11 mouse cellular contexts compared by ENCODE assay signal in genomic region chr13:51970051-51970450, GRCm38 (mm10).
DNase-seq lines count a peak whose midpoint lies in the region; ATAC-seq and TF ChIP-seq lines count a peak whose summit lies in the region.
"Had no signal": no experiment of that assay in that cellular context is flagged by ENCODE, and none has a peak within 500 bp of the region (broad histone marks: within the 10 kb centered on the region; RNA-seq: fewer than 3 reads in every experiment).

No protein-coding gene starts in this region.

- no peaks in the 10 kb centered on the region for H3K36me3 ChIP-seq in kidney, embryonic 15.5 days
- no peaks in the 10 kb centered on the region for H3K36me3 ChIP-seq in forebrain, embryonic 11.5 days (ENCODE audit: control insufficient read depth, insufficient read depth, low read length)
- no peaks in the 10 kb centered on the region for H3K36me3 ChIP-seq in midbrain, postnatal 0 days (ENCODE audit: insufficient read depth, low read length)
- H3K36me3 ChIP-seq: embryonic facial prominence, embryonic 13.5 days; hindbrain, embryonic 15.5 days had no signal

- ATAC-seq in kidney, embryonic 15.5 days (replicated peaks; ENCODE audit: low FRiP score), result peak; percentile 65
- ATAC-seq in activated CD4-positive, CD25-positive, alpha-beta regulatory T cell, adult 4 months, result peak; percentile 98
- ATAC-seq in forebrain, embryonic 11.5 days (replicated peaks; ENCODE audit: low FRiP score), result no peak
- no peak for ATAC-seq in midbrain, postnatal 0 days (ENCODE audit: low FRiP score)

- peaks cover 40% of the 10 kb centered on the region for H3K4me1 ChIP-seq in kidney, embryonic 15.5 days
- 0 out of 2 replicates have a peak, but pooled peaks cover 2% of the 10 kb centered on the region for H3K4me1 ChIP-seq in forebrain, embryonic 11.5 days (replicated peaks; ENCODE audit: control insufficient read depth, insufficient read depth, low read length)
- H3K4me1 ChIP-seq in midbrain, postnatal 0 days (ENCODE audit: insufficient read depth, low read length), result 0 out of 2 replicates have a peak, but pooled peaks cover 1% of the 10 kb centered on the region
- H3K4me1 ChIP-seq: hindbrain, embryonic 15.5 days had no signal

- no peaks in the 10 kb centered on the region for H3K27me3 ChIP-seq in kidney, embryonic 15.5 days
- no peaks in the 10 kb centered on the region for H3K27me3 ChIP-seq in forebrain, embryonic 11.5 days (ENCODE audit: control insufficient read depth, insufficient read depth, low read length)
- no peaks in the 10 kb centered on the region for H3K27me3 ChIP-seq in midbrain, postnatal 0 days (ENCODE audit: insufficient read depth, low read length)
- H3K27me3 ChIP-seq: embryonic facial prominence, embryonic 13.5 days; hindbrain, embryonic 15.5 days had no signal

- no peak for TF ChIP-seq CTCF in midbrain, postnatal 0 days (IDR thresholded peaks at IDR 0.05)

- intact Hi-C loops in left cerebral cortex, postnatal 36 days (cut with DNase I), result no loop called here

- DNase-seq in kidney, postnatal 14 days, result no peak
- DNase-seq in 416B (ENCODE audit: low read depth), result peak; percentile 98
- peak; percentile 21 to 43 for DNase-seq in left cerebral cortex, postnatal 36 days (ENCODE audit: low spot score in 2 of 2)
- DNase-seq in layer of hippocampus, adult 8-10 months (ENCODE audit: low spot score in 2 of 2), result no peak
- DNase-seq in forebrain, embryonic 11.5 days (ENCODE audit: low spot score), result no peak
- no peak for DNase-seq in midbrain, postnatal 0 days (ENCODE audit: low spot score)
- DNase-seq: lung, embryonic 14.5 days had no signal

- H3K4me2 ChIP-seq in kidney, embryonic 15.5 days, result no peak overlapping the region
- H3K4me2 ChIP-seq in forebrain, embryonic 11.5 days (ENCODE audit: low read depth, low read length, severe bottlenecking), result no peak overlapping the region
- H3K4me2 ChIP-seq in midbrain, postnatal 0 days (ENCODE audit: low read depth, low read length, poor library complexity, severe bottlenecking), result no peak overlapping the region
- H3K4me2 ChIP-seq: embryonic facial prominence, embryonic 13.5 days; hindbrain, embryonic 15.5 days; lung, embryonic 14.5 days had no signal

- H3K9ac ChIP-seq in kidney, embryonic 15.5 days, result no peak overlapping the region
- H3K9ac ChIP-seq in forebrain, embryonic 11.5 days (ENCODE audit: low read length), result no peak overlapping the region
- no peak overlapping the region for H3K9ac ChIP-seq in midbrain, postnatal 0 days (replicated peaks; ENCODE audit: low read length, poor library complexity, severe bottlenecking)
- H3K9ac ChIP-seq: embryonic facial prominence, embryonic 13.5 days; hindbrain, embryonic 15.5 days; lung, embryonic 14.5 days had no signal

- no peak overlapping the region for H3K27ac ChIP-seq in kidney, embryonic 15.5 days
- no peak overlapping the region for H3K27ac ChIP-seq in forebrain, embryonic 11.5 days (ENCODE audit: low read depth, low read length)
- no peak overlapping the region for H3K27ac ChIP-seq in midbrain, postnatal 0 days (ENCODE audit: low read depth, low read length)
- H3K27ac ChIP-seq: embryonic facial prominence, embryonic 13.5 days; hindbrain, embryonic 15.5 days had no signal

- no peak overlapping the region for H3K4me3 ChIP-seq in kidney, embryonic 15.5 days (replicated peaks)
- no peak overlapping the region for H3K4me3 ChIP-seq in forebrain, embryonic 11.5 days (ENCODE audit: low read depth, low read length)
- H3K4me3 ChIP-seq in midbrain, postnatal 0 days (ENCODE audit: low read depth, low read length), result no peak overlapping the region
- H3K4me3 ChIP-seq: embryonic facial prominence, embryonic 13.5 days; hindbrain, embryonic 15.5 days had no signal

- no peaks in the 10 kb centered on the region for H3K9me3 ChIP-seq in kidney, embryonic 15.5 days (replicated peaks)
- H3K9me3 ChIP-seq in forebrain, embryonic 11.5 days (ENCODE audit: control insufficient read depth, low read length), result no peaks in the 10 kb centered on the region
- H3K9me3 ChIP-seq in midbrain, postnatal 0 days (ENCODE audit: low read length), result no peaks in the 10 kb centered on the region
- H3K9me3 ChIP-seq: embryonic facial prominence, embryonic 13.5 days; hindbrain, embryonic 15.5 days had no signal

- WGBS in kidney, embryonic 15.5 days, result 43% methylated on average over 11 of the region's 11 CpGs
- 88% methylated on average over 11 of the region's 11 CpGs for WGBS in forebrain, embryonic 11.5 days
- 90% methylated on average over 11 of the region's 11 CpGs for WGBS in midbrain, postnatal 0 days

Comparison
In these comparisons a context has a peak if more than half of its experiments do, and no peak if none do; other contexts are left out.
1. ATAC-seq: peak in kidney, embryonic 15.5 days (single experiment) and activated CD4-positive, CD25-positive, alpha-beta regulatory T cell, adult 4 months (single experiment); none in forebrain, embryonic 11.5 days (single experiment) and midbrain, postnatal 0 days (single experiment).
2. DNase-seq: peak in 416B (single experiment) and left cerebral cortex, postnatal 36 days (2 of 2); none in kidney, postnatal 14 days (single experiment), layer of hippocampus, adult 8-10 months (0 of 2), forebrain, embryonic 11.5 days (single experiment) and midbrain, postnatal 0 days (single experiment).